Mouse (Mus musculus) MEL (cell line): ENCODE data around the gene Cartpt. TPM values are rescaled to one million over a fixed set of nuclear protein-coding genes. Genes with fewer than 3 reads are reported as not detected.
"Not testable (repeated sequence)": the region's sequence is repeated elsewhere in the genome, so short reads cannot be mapped to it uniquely, and the experiment has no call there.

Experiments used
- DNase-seq: peaks from one replicate; pipeline ENCODE4 v3.0.0; 2011; ENCODE audit warnings: low read depth, low spot score
- H3K27ac ChIP-seq: 2 replicates; pipeline ENCODE4 v1.5.1; 2012; ENCODE audit warnings: low read depth, mild to moderate bottlenecking, control low read depth, low read length, moderate library complexity; ENCODE audit not compliant: control insufficient read depth
- H3K27me3 ChIP-seq, 2 experiments: fragments of 150-350 bp in 1 of 2; sonication (generic) in 1 of 2; 2 replicates each; pipeline ENCODE4 v1.6.1; 2012; ENCODE audit warnings: low read length in 2 of 2, mild to moderate bottlenecking in 2 of 2, improper control_type of control experiment in 1 of 2, moderate library complexity in 1 of 2; ENCODE audit not compliant: insufficient read depth in 2 of 2, control insufficient read depth in 1 of 2
- H3K36me3 ChIP-seq, 2 experiments: 2 replicates each; pipeline ENCODE4 v1.6.1; 2012 to 2014; ENCODE audit warnings: low read length in 2 of 2, improper control_type of control experiment in 1 of 2, inconsistent platforms in 1 of 2, mild to moderate bottlenecking in 1 of 2; ENCODE audit not compliant: insufficient read depth in 2 of 2, control insufficient read depth in 1 of 2
- H3K4me1 ChIP-seq, 2 experiments: fragments of 150-350 bp in 1 of 2; sonication (generic) in 1 of 2; 2 replicates each; pipeline ENCODE4 v1.6.1; 2012; ENCODE audit warnings: low read length in 2 of 2, improper control_type of control experiment in 1 of 2, mild to moderate bottlenecking in 1 of 2; ENCODE audit not compliant: insufficient read depth in 2 of 2, control insufficient read depth in 1 of 2
- H3K4me3 ChIP-seq, 2 experiments: fragments of 150-350 bp in 1 of 2; sonication (generic) in 1 of 2; 2 replicates each; pipeline ENCODE4 v1.5.1; 2012; ENCODE audit warnings: low read depth in 2 of 2, low read length in 2 of 2, mild to moderate bottlenecking in 2 of 2, moderate library complexity in 2 of 2, control low read depth in 1 of 2, improper control_type of control experiment in 1 of 2; ENCODE audit not compliant: control insufficient read depth in 1 of 2, insufficient read depth in 1 of 2
- H3K79me2 ChIP-seq: 2 replicates; pipeline ENCODE4 v1.6.1; 2012; ENCODE audit warnings: mild to moderate bottlenecking, low read length, moderate library complexity; ENCODE audit not compliant: control insufficient read depth, poor library complexity, insufficient read depth
- H3K9ac ChIP-seq: 2 replicates; pipeline ENCODE4 v1.6.1; 2012; ENCODE audit warnings: low read depth, mild to moderate bottlenecking, control low read depth, low read length, moderate library complexity; ENCODE audit not compliant: control insufficient read depth, poor library complexity, severe bottlenecking
- H3K9me3 ChIP-seq: fragments of 150-350 bp; sonication (generic); replicated peaks from 2 replicates; pipeline ENCODE4 v1.6.1; 2012; ENCODE audit warnings: mild to moderate bottlenecking, low read length, improper control_type of control experiment, moderate library complexity; ENCODE audit not compliant: insufficient read depth
- CTCF ChIP-seq, 3 experiments: IDR thresholded peaks in 2 of 3; conservative IDR thresholded peaks in 1 of 3; 2 replicates each; pipeline ENCODE4 v1.5.1; 2011 to 2012; ENCODE audit warnings: low read length in 3 of 3, low read depth in 2 of 3, mild to moderate bottlenecking in 2 of 3, improper control_type of control experiment in 1 of 3, inconsistent platforms in 1 of 3, mixed read lengths in 1 of 3, moderate library complexity in 1 of 3; ENCODE audit not compliant: control insufficient read depth in 1 of 3, insufficient read depth in 1 of 3, poor library complexity in 1 of 3, severe bottlenecking in 1 of 3
- E2F4 ChIP-seq: IDR thresholded peaks from 2 replicates; pipeline ENCODE4 v1.6.1; 2011; ENCODE audit warnings: low read depth, low read length, improper control_type of control experiment, borderline replicate concordance
- ETS1 ChIP-seq: IDR thresholded peaks from 2 replicates; pipeline ENCODE4 v1.6.1; 2012; ENCODE audit warnings: low read depth, mild to moderate bottlenecking, inconsistent platforms, low read length, improper control_type of control experiment, moderate library complexity
- HCFC1 ChIP-seq: IDR thresholded peaks from 2 replicates; pipeline ENCODE4 v1.6.1; 2012; ENCODE audit warnings: low read depth, mild to moderate bottlenecking, inconsistent platforms, low read length, improper control_type of control experiment, moderate library complexity
- MAFK ChIP-seq: IDR thresholded peaks from 2 replicates; pipeline ENCODE4 v1.6.1; 2011; ENCODE audit warnings: low read depth, mild to moderate bottlenecking, low read length, improper control_type of control experiment, borderline replicate concordance
- POLR2A ChIP-seq, 2 experiments: IDR thresholded peaks; 2 replicates each; pipeline ENCODE4 v1.6.1; 2011 to 2012; ENCODE audit warnings: low read length in 2 of 2, mild to moderate bottlenecking in 2 of 2, control low read depth in 1 of 2, improper control_type of control experiment in 1 of 2, low read depth in 1 of 2, moderate library complexity in 1 of 2; ENCODE audit not compliant: control insufficient read depth in 1 of 2, insufficient read depth in 1 of 2, poor library complexity in 1 of 2
- POLR2AphosphoS5 ChIP-seq: IDR thresholded peaks from 2 replicates; pipeline ENCODE4 v1.6.1; 2012; ENCODE audit warnings: low read depth, borderline replicate concordance, mild to moderate bottlenecking, inconsistent platforms, low read length, moderate library complexity, mixed read lengths
- RAD21 ChIP-seq: IDR thresholded peaks from 2 replicates; pipeline ENCODE4 v1.6.1; 2011; ENCODE audit warnings: mild to moderate bottlenecking, low read depth, low read length, improper control_type of control experiment
- SMC3 ChIP-seq: IDR thresholded peaks from 2 replicates; pipeline ENCODE4 v1.6.1; 2011; ENCODE audit warnings: low read depth, low read length, improper control_type of control experiment
- TAL1 ChIP-seq: IDR thresholded peaks from 2 replicates; pipeline ENCODE4 v1.6.1; 2012; ENCODE audit warnings: mild to moderate bottlenecking, inconsistent platforms, low read length, moderate library complexity, mixed read lengths
- polyA plus RNA-seq, 2 experiments: library from polyadenylated mRNA; stranded (reverse) in 1 of 2; unstranded in 1 of 2; fragments of >175 nt in 1 of 2; fragments of >200 nt in 1 of 2; gene quantifications; 2 replicates each; pipeline versions ENCODE4 v1.2.1 to v1.2.4; 2012; ENCODE audit warnings: low replicate concordance in 2 of 2, low read depth in 1 of 2; ENCODE audit not compliant: insufficient read length in 2 of 2, insufficient read depth in 1 of 2, missing spikeins in 1 of 2
- total RNA-seq: library from RNA; depleted of rRNA; stranded (reverse); fragments of 300-350 nt; gene quantifications from 2 replicates; pipeline ENCODE4 v1.2.3, GENCODE M21; 2012; rRNA removed

Cartpt gene
- total and polyA plus RNA-seq, 3 experiments = not detected

- H3K36me3 ChIP-seq, H3K4me3 ChIP-seq, H3K79me2 ChIP-seq, H3K9ac ChIP-seq, H3K27ac ChIP-seq, H3K4me1 ChIP-seq, H3K27me3 ChIP-seq, DNase-seq, H3K9me3 ChIP-seq: not testable (repeated sequence)
Measured at GRCm38 (mm10) chr13:99852416-99852815, 48.5 kb downstream of the Cartpt start.

DNA sequence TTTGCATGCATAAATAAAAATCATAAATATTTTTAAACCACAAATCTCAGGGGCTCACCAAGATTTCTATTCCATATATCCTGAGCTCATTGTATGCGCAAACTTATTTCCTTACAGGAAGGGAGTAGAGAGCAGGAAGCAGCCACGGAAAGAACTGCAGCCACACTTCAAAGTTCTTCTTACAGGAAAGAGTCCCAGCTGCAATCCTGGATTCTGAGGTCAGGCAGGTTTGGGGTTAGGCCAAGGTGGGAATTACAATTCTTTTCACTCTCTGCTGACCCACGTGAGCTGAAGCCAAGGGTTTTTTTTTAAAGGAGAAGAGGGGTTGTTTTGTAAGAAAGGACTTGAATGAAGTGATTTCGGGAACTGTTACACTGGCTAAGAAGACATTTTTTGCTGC lies 49.9 kb downstream of the Cartpt start:
- no peaks in the 10 kb centered on the region for H3K79me2 ChIP-seq

GRCm38 (mm10) chr13:99849597-99849996 lies 51.3 kb downstream of the Cartpt start:
- no peaks in the 10 kb centered on the region for H3K4me1 ChIP-seq
- no peak overlapping the region for H3K27ac ChIP-seq
- no peaks in the 10 kb centered on the region for H3K9me3 ChIP-seq
- no peak for DNase-seq
- no peaks in the 10 kb centered on the region for H3K36me3 ChIP-seq
- H3K9ac ChIP-seq = no peak overlapping the region
- H3K79me2 ChIP-seq = no peaks in the 10 kb centered on the region
- TF ChIP-seq POLR2AphosphoS5 (no peak), TAL1 (no peak), CTCF (IDR thresholded peaks at IDR 0.05 in 2 of 3, conservative IDR thresholded peaks at IDR 0.05 in 1 of 3; ENCODE audit: control insufficient read depth in 1 of 3, insufficient read depth in 1 of 3, low read depth in 2 of 3, low read length in 3 of 3, poor library complexity in 1 of 3, severe bottlenecking in 1 of 3) (no peak), SMC3 (no peak), HCFC1 (no peak), E2F4 (no peak), POLR2A (IDR thresholded peaks at IDR 0.05; ENCODE audit: control insufficient read depth in 1 of 2, insufficient read depth in 1 of 2, low read depth in 1 of 2, low read length in 2 of 2, poor library complexity in 1 of 2) (no peak), ETS1 (no peak), RAD21 (no peak)
- no peaks in the 10 kb centered on the region for H3K27me3 ChIP-seq
- H3K4me3 ChIP-seq = no peak overlapping the region

More for the DNA sequence above, 49.9 kb downstream of the Cartpt start:
- H3K27ac ChIP-seq = no peak overlapping the region
- H3K9ac ChIP-seq = no peak overlapping the region
- no peaks in the 10 kb centered on the region for H3K36me3 ChIP-seq
- H3K4me1 ChIP-seq = no peaks in the 10 kb centered on the region
- no peak for TF ChIP-seq MAFK
- H3K9me3 ChIP-seq = no peaks in the 10 kb centered on the region
- no peak for DNase-seq
- no peaks in the 10 kb centered on the region for H3K27me3 ChIP-seq
- no peak overlapping the region for H3K4me3 ChIP-seq

Other genes starting within 250 kb of the Cartpt start
- gene Mccc2, start 114.5 kb upstream of the Cartpt start, total RNA-seq = 20.5 and 22.6 TPM in 2 replicates
- 10 to 100 TPM in 1 of 2 experiments, not detected in 1; 28.7 TPM for gene Mccc2, start 114.5 kb upstream of the Cartpt start, polyA plus RNA-seq
- 23.3 and 27.2 TPM in 2 replicates for gene Bdp1, start 203.0 kb upstream of the Cartpt start, total RNA-seq
- 10 to 100 TPM; 19.7 to 73.2 TPM for gene Bdp1, start 203.0 kb upstream of the Cartpt start, polyA plus RNA-seq
- 26.4 and 36.8 TPM in 2 replicates for gene Serf1, start 206.9 kb upstream of the Cartpt start, total RNA-seq
- gene Serf1, start 206.9 kb upstream of the Cartpt start, polyA plus RNA-seq = 10 to 100 TPM in 1 of 2 experiments, not detected in 1; 57.6 TPM
- 47.5 and 49.0 TPM in 2 replicates for gene Smn1, start 223.8 kb upstream of the Cartpt start, total RNA-seq
- gene Smn1, start 223.8 kb upstream of the Cartpt start, polyA plus RNA-seq = 100 to 1,000 TPM in 1 of 2 experiments, not detected in 1; 124 TPM